Mouse (Mus musculus) large intestine, adult 2 months (tissue): ENCODE results near the gene St3gal5. TPM values are rescaled to one million over a fixed set of nuclear protein-coding genes. Genes with fewer than 3 reads are reported as not detected.

ENCODE experiments used
- DNase-seq: peaks from one replicate; pipeline ENCODE4 v3.0.0-alpha.2; 2012; ENCODE audit warnings: low read depth, low spot score
- WGBS: fragments of 180-500 bp; shearing (Covaris S2); methylation state at CpG from one replicate; pipeline ENCODE4 v1.1.7; 2018; 5-methylcytosine and 5-hydroxymethylcytosine counted together
- polyA plus RNA-seq: library from polyadenylated mRNA; depleted of rRNA; stranded (reverse); fragments of >200 nt; gene quantifications from 2 replicates; pipeline ENCODE4 v1.2.3, GENCODE M21; 2012

The St3gal5 gene
- polyA plus RNA-seq, 1 experiment: 2.6 TPM

- 85% methylated on average over 8 of the region's 8 CpGs for WGBS
- DNase-seq: no peak
Observed at GRCm38 (mm10) chr6:72155649-72156048, 58.3 kb downstream of the St3gal5 start.

- DNase-seq: no peak
- WGBS: 85% methylated on average over 8 of the region's 8 CpGs
Observed at GRCm38 (mm10) chr6:72158966-72159764, 61.8 kb downstream of the St3gal5 start.

- 52% methylated on average over 10 of the region's 10 CpGs for WGBS
- no peak for DNase-seq
Observed at GRCm38 (mm10) chr6:72159861-72160395, 62.5 kb downstream of the St3gal5 start.

GRCm38 (mm10) chr6:72160991-72161390, 63.6 kb downstream of the St3gal5 start:
- no peak for DNase-seq
- WGBS: 77% methylated on average over 3 of the region's 3 CpGs

- DNase-seq: no peak
- WGBS: 54% methylated on average over 5 of the region's 5 CpGs
Observed at GRCm38 (mm10) chr6:72161751-72162150, 64.4 kb downstream of the St3gal5 start.

GRCm38 (mm10) chr6:72162155-72162890, 64.9 kb downstream of the St3gal5 start:
- DNase-seq: no peak
- WGBS: 44% methylated on average over 19 of the region's 19 CpGs

GRCm38 (mm10) chr6:72164321-72165275, 67.2 kb downstream of the St3gal5 start:
- WGBS: 21% methylated on average over 20 of the region's 20 CpGs
- DNase-seq: peak; percentile 65

GRCm38 (mm10) chr6:72165907-72166306, 68.5 kb downstream of the St3gal5 start:
- no peak for DNase-seq
- 45% methylated on average over 2 of the region's 2 CpGs for WGBS

GRCm38 (mm10) chr6:72171391-72171790, 74.0 kb downstream of the St3gal5 start:
- 81% methylated on average over 3 of the region's 3 CpGs for WGBS
- no peak for DNase-seq

- DNase-seq: no peak
- WGBS: 88% methylated on average over 1 of the region's 1 CpGs
Observed at GRCm38 (mm10) chr6:72173350-72173749, 76.0 kb downstream of the St3gal5 start.

GRCm38 (mm10) chr6:72175419-72175818, 78.0 kb downstream of the St3gal5 start:
- DNase-seq: no peak
- 39% methylated on average over 3 of the region's 3 CpGs for WGBS

GRCm38 (mm10) chr6:72176004-72176403, 78.6 kb downstream of the St3gal5 start:
- 71% methylated on average over 5 of the region's 5 CpGs for WGBS
- DNase-seq: no peak

- 81% methylated on average over 3 of the region's 3 CpGs for WGBS
- DNase-seq: no peak
Observed at GRCm38 (mm10) chr6:72177417-72177816, 80.0 kb downstream of the St3gal5 start.

- WGBS: 84% methylated on average over 3 of the region's 3 CpGs
- DNase-seq: no peak
Observed at GRCm38 (mm10) chr6:72179006-72179405, 81.6 kb downstream of the St3gal5 start.

- WGBS: 54% methylated on average over 12 of the region's 12 CpGs
- DNase-seq: no peak
Observed at GRCm38 (mm10) chr6:72179562-72180502, 82.4 kb downstream of the St3gal5 start.

GRCm38 (mm10) chr6:72184576-72184975, 87.2 kb downstream of the St3gal5 start:
- WGBS: 87% methylated on average over 5 of the region's 5 CpGs
- no peak for DNase-seq

- 2% methylated on average over 6 of the region's 6 CpGs for WGBS
- peak; percentile 21 for DNase-seq
Observed at GRCm38 (mm10) chr6:72185893-72186490, 88.6 kb downstream of the St3gal5 start.

GRCm38 (mm10) chr6:72186809-72187208, 89.4 kb downstream of the St3gal5 start:
- WGBS: 90% methylated on average over 6 of the region's 6 CpGs
- no peak for DNase-seq
